Mouse (Mus musculus) lung, embryonic 16.5 days (tissue): Measurements from ENCODE around the gene Cbarp. TPM values are rescaled to one million over a fixed set of nuclear protein-coding genes. Genes with fewer than 3 reads are reported as not detected.

Experiments used
- ATAC-seq: fragments of 200-750 bp; cut with Nextera tagmentation; 2 replicates; pipeline ENCODE4 v1.8.0; 2017; ENCODE audit warnings: low read depth, mild to moderate bottlenecking, moderate library complexity
- H3K27ac ChIP-seq: fragments of 300-500 bp; sonication (generic); 2 replicates; pipeline ENCODE4 v1.5.1; 2014; ENCODE audit warnings: mild to moderate bottlenecking, control low read depth, low read length
- H3K27me3 ChIP-seq: fragments of 300-500 bp; sonication (generic); 2 replicates; pipeline ENCODE4 v1.6.1; 2014; ENCODE audit warnings: low read depth, low read length, mixed read lengths; ENCODE audit not compliant: control insufficient read depth, insufficient read depth
- H3K36me3 ChIP-seq: fragments of 300-500 bp; sonication (generic); 2 replicates; pipeline ENCODE4 v1.6.1; 2014; ENCODE audit warnings: low read length; ENCODE audit not compliant: control insufficient read depth, insufficient read depth
- H3K4me1 ChIP-seq: fragments of 300-500 bp; sonication (generic); replicated peaks from 2 replicates; pipeline ENCODE4 v1.6.1; 2014; ENCODE audit warnings: low read length, mixed read lengths; ENCODE audit not compliant: control insufficient read depth, insufficient read depth
- H3K4me2 ChIP-seq: fragments of 300-500 bp; sonication (generic); 2 replicates; pipeline ENCODE4 v1.6.1; 2014; ENCODE audit warnings: low read depth, low read length, control low read depth
- H3K4me3 ChIP-seq: fragments of 300-500 bp; sonication (generic); 2 replicates; pipeline ENCODE4 v1.5.1; 2014; ENCODE audit warnings: mild to moderate bottlenecking, low read length, control low read depth
- H3K9ac ChIP-seq: fragments of 300-500 bp; sonication (generic); 2 replicates; pipeline ENCODE4 v1.6.1; 2014; ENCODE audit warnings: low read length, control low read depth
- H3K9me3 ChIP-seq: fragments of 300-500 bp; sonication (generic); 2 replicates; pipeline ENCODE4 v1.6.1; 2016; ENCODE audit warnings: low read length; ENCODE audit not compliant: control insufficient read depth
- WGBS: fragments of 180-500 bp; shearing (Covaris S2); extraction: QIAGEN DNeasy Blood & Tissue Kit; methylation state at CpG from one replicate; pipeline ENCODE4 v1.1.7; 2014; 5-methylcytosine and 5-hydroxymethylcytosine counted together
- polyA plus RNA-seq: library from polyadenylated mRNA; unstranded; fragments of >200 nt; fragmentation: Nextera tagmentation; extraction: Ambion mirVana; gene quantifications from 2 replicates; pipeline ENCODE4 v1.2.1, GENCODE M21; 2015

Cbarp gene
- polyA plus RNA-seq, 1 experiment from 2014 or later, result 3.9 TPM

DNA sequence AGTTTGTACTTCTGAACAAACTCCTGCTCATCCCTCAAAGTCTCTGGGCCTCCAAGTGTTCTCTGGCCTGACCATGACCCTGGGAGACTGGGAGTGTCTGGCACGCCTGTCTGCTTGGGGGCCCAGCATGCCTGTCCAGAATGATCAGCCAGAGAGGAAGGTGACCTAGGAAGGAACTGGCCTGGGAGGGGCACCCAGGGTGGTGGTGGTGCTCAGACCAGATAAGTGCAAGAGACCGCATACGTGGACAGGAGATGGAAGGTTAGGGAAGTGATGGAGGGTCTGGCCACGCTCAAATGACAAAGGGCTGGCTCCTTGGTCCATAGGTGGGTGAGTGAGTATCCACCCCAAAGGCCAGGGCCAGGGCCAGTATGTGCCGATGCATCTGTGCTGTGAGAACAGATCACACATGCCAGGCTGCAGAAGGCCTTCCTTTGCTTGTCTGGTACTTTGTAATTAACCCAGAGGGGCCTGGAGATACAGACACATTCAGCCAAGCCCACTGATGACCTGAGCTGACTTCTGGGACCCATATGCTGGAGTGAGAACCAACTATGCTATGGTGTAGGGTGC is 6.6 kb upstream of the Cbarp start:
- H3K4me2 ChIP-seq, result peak overlapping the region; percentile 61
- H3K27me3 ChIP-seq, result no peaks in the 10 kb centered on the region
- H3K4me1 ChIP-seq, result peaks cover 36% of the 10 kb centered on the region
- no peak for ATAC-seq
- H3K9me3 ChIP-seq, result no peaks in the 10 kb centered on the region
- 65% methylated on average over 5 of the region's 5 CpGs for WGBS
- H3K9ac ChIP-seq, result peak overlapping the region; percentile 92
- H3K4me3 ChIP-seq, result peak overlapping the region; percentile 88
- peaks cover 22% of the 10 kb centered on the region for H3K36me3 ChIP-seq
- H3K27ac ChIP-seq, result peak overlapping the region; percentile 100

DNA sequence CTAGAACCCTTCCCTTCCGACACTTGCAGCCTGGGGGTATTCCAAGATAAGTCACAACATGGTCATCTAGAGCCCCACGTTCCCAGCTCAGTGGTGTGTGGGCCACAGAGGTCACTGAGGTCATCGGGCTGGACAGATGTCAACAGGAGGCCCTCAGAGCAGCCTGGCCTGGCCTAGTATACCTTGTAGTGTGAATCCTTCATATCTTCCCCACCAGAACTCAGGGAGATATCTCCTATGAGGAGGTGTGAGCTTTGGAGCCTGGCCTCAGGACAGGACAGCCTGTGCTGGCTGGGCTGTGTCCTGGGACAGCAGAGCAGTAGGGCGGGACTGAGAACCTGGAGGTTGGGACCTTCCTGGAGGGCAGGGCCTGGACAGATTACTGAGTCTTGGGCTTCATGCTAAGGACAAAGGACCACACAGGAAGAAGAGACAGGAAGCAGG is 6.0 kb upstream of the Cbarp start:
- H3K4me1 ChIP-seq, result peaks cover 30% of the 10 kb centered on the region
- H3K9me3 ChIP-seq, result no peaks in the 10 kb centered on the region
- peaks cover 19% of the 10 kb centered on the region for H3K36me3 ChIP-seq
- no peaks in the 10 kb centered on the region for H3K27me3 ChIP-seq
- 62% methylated on average over 4 of the region's 4 CpGs for WGBS
- no peak overlapping the region for H3K4me3 ChIP-seq
- peak overlapping the region; percentile 100 for H3K27ac ChIP-seq
- H3K4me2 ChIP-seq, result no peak overlapping the region
- H3K9ac ChIP-seq, result peak overlapping the region; percentile 42; the same call in 1 of the 2 replicates
- ATAC-seq, result no peak

DNA sequence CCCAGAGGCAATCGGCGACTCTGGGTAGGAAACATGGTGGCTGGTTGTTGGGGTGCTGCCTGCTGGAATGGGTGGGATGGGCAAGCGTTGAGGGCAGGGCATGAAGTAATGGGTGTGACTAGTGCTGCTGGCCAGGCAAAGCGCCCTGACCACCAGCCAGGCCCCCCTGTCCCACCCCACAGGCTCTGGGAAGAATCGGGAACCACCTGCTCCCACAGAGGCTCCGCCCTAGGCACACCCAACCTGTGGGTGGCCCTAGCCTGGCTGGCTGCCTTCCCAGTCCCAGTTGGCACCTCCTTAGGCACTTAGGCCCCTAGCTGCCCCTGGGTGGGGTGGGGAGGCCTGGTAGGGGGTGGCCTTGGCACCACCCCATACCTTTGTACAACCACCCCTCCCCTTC is 5.3 kb upstream of the Cbarp start:
- no peak for ATAC-seq
- H3K4me1 ChIP-seq, result peaks cover 32% of the 10 kb centered on the region
- H3K27me3 ChIP-seq, result no peaks in the 10 kb centered on the region
- H3K4me3 ChIP-seq, result no peak overlapping the region
- peak overlapping the region; percentile 100 for H3K27ac ChIP-seq
- 0 out of 2 replicates have a peak overlapping the region, but pooled peaks have one; percentile 8 for H3K9ac ChIP-seq
- WGBS, result 75% methylated on average over 6 of the region's 6 CpGs
- H3K4me2 ChIP-seq, result no peak overlapping the region
- H3K36me3 ChIP-seq, result peaks cover 18% of the 10 kb centered on the region
- H3K9me3 ChIP-seq, result no peaks in the 10 kb centered on the region

DNA sequence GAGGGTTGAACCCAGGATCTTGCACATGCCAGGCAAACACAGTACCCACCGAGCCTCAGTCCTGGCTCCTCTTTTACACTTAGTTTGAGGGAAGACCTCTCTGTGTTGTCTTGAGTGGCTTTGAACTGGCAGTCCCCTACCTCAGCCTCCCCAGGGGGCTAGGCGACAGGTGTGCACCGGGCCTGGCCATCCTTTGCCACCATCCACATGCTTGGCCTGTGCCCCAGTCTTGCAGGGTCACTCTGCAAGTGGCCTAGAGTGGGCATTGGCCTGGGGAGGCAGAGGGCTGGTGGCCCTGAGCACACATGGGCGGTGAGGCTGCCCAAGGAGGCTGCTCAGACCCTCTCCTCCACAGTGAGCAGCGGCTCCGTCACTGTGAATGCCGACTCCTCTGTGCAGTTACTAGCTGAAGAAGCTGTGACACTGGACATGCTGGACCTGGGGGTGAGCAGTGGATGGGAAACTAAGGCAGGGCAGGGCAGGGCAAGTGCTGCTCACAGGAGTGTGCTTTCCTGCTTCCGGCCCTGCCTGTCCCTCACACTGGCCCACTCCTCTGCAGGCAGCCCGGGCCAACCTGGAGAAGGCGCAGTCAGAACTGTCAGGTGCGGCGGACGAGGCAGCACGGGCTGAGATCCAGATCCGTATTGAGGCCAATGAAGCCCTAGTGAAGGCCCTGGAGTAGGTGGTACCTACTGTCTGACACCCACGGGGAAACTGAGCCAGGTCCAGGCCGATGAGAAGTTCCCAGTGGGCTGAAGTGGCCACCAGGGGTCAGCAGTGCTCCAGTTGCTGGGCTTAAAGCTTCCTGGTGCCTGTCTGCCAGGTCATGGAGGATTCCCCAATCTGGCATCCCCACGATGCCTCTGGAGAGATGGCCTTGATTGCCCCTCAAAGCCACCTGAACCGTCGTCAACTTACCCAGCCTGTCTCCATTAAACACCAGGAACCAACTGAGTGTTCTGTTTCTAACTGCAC is 4.5 kb upstream of the Cbarp start:
- Histone ChIP-seq H3K4me2 (no peak overlapping the region), H3K27me3 (no peaks in the 10 kb centered on the region), H3K9ac (no peak overlapping the region), H3K36me3 (peaks cover 18% of the 10 kb centered on the region), H3K9me3 (no peaks in the 10 kb centered on the region), H3K4me3 (no peak overlapping the region), H3K4me1 (peaks cover 33% of the 10 kb centered on the region), H3K27ac (peak overlapping the region; percentile 77)
- no peak for ATAC-seq
- WGBS, result 71% methylated on average over 20 of the region's 20 CpGs

DNA sequence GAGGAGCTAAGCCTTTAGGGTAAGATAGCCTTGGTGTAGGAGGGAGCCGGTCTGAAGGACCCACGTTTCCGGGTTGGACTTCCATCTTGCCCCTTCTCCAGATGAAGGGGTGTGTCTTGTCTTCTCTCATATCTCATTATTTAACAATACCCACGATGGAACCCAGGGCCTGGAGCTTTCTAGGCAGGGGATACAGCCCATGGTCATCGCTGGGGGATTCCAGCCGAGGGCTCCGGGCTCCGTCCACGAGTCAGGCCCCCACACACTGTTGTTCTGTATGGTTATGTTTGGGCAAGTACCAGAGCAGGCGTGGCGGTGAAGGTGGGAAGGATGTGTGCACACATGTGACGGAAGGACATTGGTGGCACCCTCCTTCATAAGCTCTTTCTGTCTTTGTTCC is 3.5 kb upstream of the Cbarp start:
- no peak overlapping the region for H3K4me3 ChIP-seq
- peaks cover 2% of the 10 kb centered on the region; the same call in 1 of the 2 replicates for H3K27me3 ChIP-seq
- peaks cover 36% of the 10 kb centered on the region for H3K4me1 ChIP-seq
- ATAC-seq, result no peak
- no peak overlapping the region for H3K4me2 ChIP-seq
- H3K9me3 ChIP-seq, result no peaks in the 10 kb centered on the region
- no peak overlapping the region for H3K9ac ChIP-seq
- H3K27ac ChIP-seq, result no peak overlapping the region
- peaks cover 18% of the 10 kb centered on the region for H3K36me3 ChIP-seq
- WGBS, result 85% methylated on average over 12 of the region's 12 CpGs

DNA sequence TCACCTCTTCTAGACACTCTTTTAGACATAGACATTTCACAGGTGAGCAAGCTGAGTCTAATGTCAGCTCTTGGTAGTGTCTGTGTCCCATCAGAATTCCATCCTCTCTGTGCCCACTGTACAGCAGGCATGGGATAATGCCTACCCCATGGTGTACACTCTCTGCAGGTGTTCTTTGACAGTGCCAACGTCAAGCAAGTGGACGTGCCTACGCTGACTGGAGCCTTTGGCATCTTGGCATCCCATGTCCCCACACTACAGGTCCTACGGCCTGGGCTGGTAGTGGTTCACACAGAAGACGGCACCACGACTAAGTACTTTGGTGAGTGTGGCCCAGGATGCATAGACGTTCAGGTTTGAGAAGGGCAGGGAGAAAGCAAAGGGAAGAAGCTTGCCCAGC is 3.0 kb upstream of the Cbarp start:
- WGBS, result 91% methylated on average over 7 of the region's 7 CpGs
- Histone ChIP-seq H3K36me3 (peaks cover 18% of the 10 kb centered on the region), H3K27ac (no peak overlapping the region), H3K4me3 (no peak overlapping the region), H3K9me3 (no peaks in the 10 kb centered on the region), H3K4me1 (peaks cover 37% of the 10 kb centered on the region), H3K9ac (no peak overlapping the region), H3K4me2 (no peak overlapping the region), H3K27me3 (peaks cover 3% of the 10 kb centered on the region; the same call in 1 of the 2 replicates)
- no peak for ATAC-seq

DNA sequence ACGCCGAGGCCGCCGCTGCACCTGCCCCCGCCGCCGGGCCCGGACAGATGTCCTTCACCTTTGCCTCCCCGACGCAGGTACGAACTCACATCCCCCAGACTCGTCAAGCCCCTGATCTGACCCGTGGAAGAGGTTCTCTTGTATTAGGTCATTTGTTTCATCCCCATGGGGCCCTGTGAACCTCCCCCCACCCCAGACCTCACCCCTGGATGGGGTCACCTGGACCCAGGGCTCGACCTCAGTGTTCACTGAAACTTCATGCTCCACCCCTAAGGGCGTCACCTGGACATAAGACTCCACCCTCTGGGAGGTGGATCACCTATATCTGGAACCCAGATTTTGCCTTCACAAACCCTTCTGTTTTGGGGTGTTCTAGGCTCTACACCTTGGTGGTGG is 1.9 kb upstream of the Cbarp start:
- Histone ChIP-seq H3K27ac (peak overlapping the region; percentile 86), H3K9ac (peak overlapping the region; percentile 93), H3K4me2 (peak overlapping the region; percentile 96), H3K9me3 (no peaks in the 10 kb centered on the region), H3K4me1 (peaks cover 45% of the 10 kb centered on the region), H3K36me3 (peaks cover 18% of the 10 kb centered on the region), H3K4me3 (peak overlapping the region; percentile 83), H3K27me3 (peaks cover 13% of the 10 kb centered on the region; the same call in 1 of the 2 replicates)
- no peak for ATAC-seq
- WGBS, result under 1% methylated on average over 15 of the region's 15 CpGs

DNA sequence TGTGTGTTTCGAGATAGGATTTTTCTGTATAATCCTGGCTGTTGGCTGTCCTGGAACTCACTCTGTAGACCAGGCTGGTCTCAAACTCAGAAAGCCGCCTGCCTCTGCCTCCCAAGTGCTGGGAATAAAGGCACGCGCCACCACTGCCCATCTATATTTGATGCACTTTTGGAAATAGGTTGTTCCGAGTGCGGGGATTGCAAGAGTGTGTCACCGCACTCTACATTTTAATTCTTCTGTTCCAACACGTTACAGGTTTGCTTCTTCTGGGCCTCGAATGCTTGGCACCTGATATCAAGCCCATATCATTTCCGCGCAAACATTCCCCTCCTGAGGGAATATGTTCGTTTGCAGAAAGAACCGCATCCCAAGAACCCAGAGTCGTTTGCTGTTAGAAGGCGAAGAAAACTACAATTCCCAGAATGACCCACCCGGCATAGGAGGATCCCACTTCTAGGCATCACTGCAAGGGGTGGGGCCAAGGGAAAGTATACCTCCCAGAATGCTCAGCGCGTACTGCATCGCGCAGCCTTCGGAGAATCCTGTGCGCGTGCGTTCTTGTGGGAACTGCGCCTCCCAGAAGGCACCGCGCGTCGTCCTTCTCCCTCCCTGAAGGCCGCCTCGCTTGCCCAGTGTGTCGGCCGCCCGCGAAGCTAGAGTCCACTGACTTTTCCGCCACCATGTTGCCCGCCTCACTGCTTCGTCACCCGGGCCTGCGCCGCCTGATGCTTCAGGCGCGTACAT is 1.3 kb upstream of the Cbarp start:
- peaks cover 44% of the 10 kb centered on the region for H3K4me1 ChIP-seq
- peaks cover 18% of the 10 kb centered on the region for H3K36me3 ChIP-seq
- peaks cover 18% of the 10 kb centered on the region for H3K27me3 ChIP-seq
- WGBS, result under 1% methylated on average over 43 of the region's 43 CpGs
- peak; percentile 87 for ATAC-seq
- peak overlapping the region; percentile 83 for H3K4me3 ChIP-seq
- peak overlapping the region; percentile 86 for H3K27ac ChIP-seq
- H3K9ac ChIP-seq, result peak overlapping the region; percentile 93
- no peaks in the 10 kb centered on the region for H3K9me3 ChIP-seq
- H3K4me2 ChIP-seq, result peak overlapping the region; percentile 96

DNA sequence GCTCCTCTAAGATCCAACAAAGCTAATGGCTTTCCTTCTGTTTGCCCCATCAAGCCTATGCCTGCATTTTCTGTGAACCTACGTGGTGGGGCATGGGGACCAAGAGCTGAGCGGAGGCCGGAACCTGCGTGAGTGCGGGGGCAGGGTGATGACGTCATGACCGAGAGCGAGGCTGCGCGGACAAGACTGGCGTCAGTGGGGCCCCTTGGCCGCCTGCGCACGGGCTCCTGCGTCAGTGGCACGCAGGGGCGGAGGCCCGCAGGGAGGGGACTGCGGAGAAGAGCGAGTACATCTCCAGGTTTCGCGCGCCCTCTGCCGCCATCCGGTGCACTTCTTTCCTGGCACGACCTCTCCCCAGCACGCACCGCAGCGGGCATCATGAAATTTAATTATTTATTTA is 608 bp upstream of the Cbarp start:
- Histone ChIP-seq H3K4me1 (peaks cover 41% of the 10 kb centered on the region), H3K4me3 (peak overlapping the region; percentile 83), H3K9me3 (no peaks in the 10 kb centered on the region), H3K9ac (peak overlapping the region; percentile 58), H3K27me3 (peaks cover 25% of the 10 kb centered on the region), H3K36me3 (peaks cover 18% of the 10 kb centered on the region), H3K4me2 (peak overlapping the region; percentile 96), H3K27ac (peak overlapping the region; percentile 78)
- WGBS, result 0% methylated on average over 29 of the region's 29 CpGs
- peak; percentile 71 for ATAC-seq
